Mouse (Mus musculus) left cerebral cortex, adult 8-10 months (tissue): ENCODE results near the gene Scyl3. TPM values are rescaled to one million over a fixed set of nuclear protein-coding genes. Genes with fewer than 3 reads are reported as not detected.

ENCODE experiments used
- DNase-seq, 2 experiments: peaks; one replicate each; pipeline ENCODE4 v3.0.0; 2022; ENCODE audit warnings: low spot score in 2 of 2
- total RNA-seq, 4 experiments: library from RNA; stranded (reverse); gene quantifications; 2 replicates each; pipeline ENCODE4 v1.2.4; 2022

Gene Scyl3
- total RNA-seq, 4 experiments from 2014 or later, result 23.9 to 27.7 (median 24.9) TPM

- peak in 1 of 2 experiments; percentile 17 for DNase-seq
Measured at GRCm38 (mm10) chr1:163958036-163958435, 29.1 kb downstream of the Scyl3 start.

- no peak for DNase-seq
Measured at GRCm38 (mm10) chr1:163964008-163964689, 35.2 kb downstream of the Scyl3 start.

- no peak for DNase-seq
Measured at GRCm38 (mm10) chr1:163974471-163974870, 45.6 kb downstream of the Scyl3 start.

GRCm38 (mm10) chr1:163975088-163975487 is 46.2 kb downstream of the Scyl3 start:
- DNase-seq, result no peak

GRCm38 (mm10) chr1:163976515-163976914 is 47.6 kb downstream of the Scyl3 start:
- DNase-seq, result no peak

- DNase-seq, result no peak
Measured at GRCm38 (mm10) chr1:163992371-163992770, 63.5 kb downstream of the Scyl3 start.

GRCm38 (mm10) chr1:163994173-163994720 is 65.3 kb downstream of the Scyl3 start:
- no peak for DNase-seq

GRCm38 (mm10) chr1:163994721-163995608 is 66.1 kb downstream of the Scyl3 start, which contains the start of the genes BC055324 and Mettl18:
Gene BC055324, minus strand, starts transcription at chr1:163994796.
Gene Mettl18, plus strand, starts transcription at chr1:163994889.
- peak; percentile 76 to 83 for DNase-seq

GRCm38 (mm10) chr1:163995609-163995913 is 66.7 kb downstream of the Scyl3 start:
- no peak for DNase-seq

- no peak for DNase-seq
Measured at GRCm38 (mm10) chr1:164001831-164002452, 73.0 kb downstream of the Scyl3 start.

- no peak for DNase-seq
Measured at GRCm38 (mm10) chr1:164004311-164004710, 75.4 kb downstream of the Scyl3 start.

Other genes starting within 250 kb of the Scyl3 start
- gene Mettl11b, start 203.9 kb upstream of the Scyl3 start, total RNA-seq, result 1 to 10 TPM; 1.8 to 2.4 (median 2.0) TPM
- 100 to 1,000 TPM; 180 to 202 (median 190) TPM for gene Kifap3, start 149.5 kb upstream of the Scyl3 start, total RNA-seq
- gene BC055324, start 65.7 kb downstream of the Scyl3 start, total RNA-seq, result 1 to 10 TPM in 3 of 4 experiments, under 1 TPM in 1; 0.95 to 2.5 (median 1.5) TPM
- gene Mettl18, start 65.8 kb downstream of the Scyl3 start, total RNA-seq, result 1 to 10 TPM; 5.4 to 6.3 (median 5.9) TPM
- gene Sele, start 119.1 kb downstream of the Scyl3 start, total RNA-seq, result under 1 TPM in 1 of 4 experiments, not detected in 3; 0.12 TPM
- gene Sell, start 132.9 kb downstream of the Scyl3 start, total RNA-seq, result under 1 TPM in 1 of 4 experiments, not detected in 3; 0.32 TPM
- gene Selp, start 186.2 kb downstream of the Scyl3 start, total RNA-seq, result not detected
- gene F5, start 222.7 kb downstream of the Scyl3 start, total RNA-seq, result 1 to 10 TPM in 2 of 4 experiments, under 1 TPM in 2; 0.33 to 3.9 (median 1.0) TPM